Mouse (Mus musculus) lung, embryonic 16.5 days (tissue): ENCODE results near the gene Pold3. TPM values are rescaled to one million over a fixed set of nuclear protein-coding genes. Genes with fewer than 3 reads are reported as not detected.

Experiments used
- ATAC-seq: fragments of 200-750 bp; cut with Nextera tagmentation; 2 replicates; pipeline ENCODE4 v1.8.0; 2017; ENCODE audit warnings: low read depth, mild to moderate bottlenecking, moderate library complexity
- H3K27ac ChIP-seq: fragments of 300-500 bp; sonication (generic); 2 replicates; pipeline ENCODE4 v1.5.1; 2014; ENCODE audit warnings: mild to moderate bottlenecking, control low read depth, low read length
- H3K27me3 ChIP-seq: fragments of 300-500 bp; sonication (generic); 2 replicates; pipeline ENCODE4 v1.6.1; 2014; ENCODE audit warnings: low read depth, low read length, mixed read lengths; ENCODE audit not compliant: control insufficient read depth, insufficient read depth
- H3K36me3 ChIP-seq: fragments of 300-500 bp; sonication (generic); 2 replicates; pipeline ENCODE4 v1.6.1; 2014; ENCODE audit warnings: low read length; ENCODE audit not compliant: control insufficient read depth, insufficient read depth
- H3K4me1 ChIP-seq: fragments of 300-500 bp; sonication (generic); replicated peaks from 2 replicates; pipeline ENCODE4 v1.6.1; 2014; ENCODE audit warnings: low read length, mixed read lengths; ENCODE audit not compliant: control insufficient read depth, insufficient read depth
- H3K4me2 ChIP-seq: fragments of 300-500 bp; sonication (generic); 2 replicates; pipeline ENCODE4 v1.6.1; 2014; ENCODE audit warnings: low read depth, low read length, control low read depth
- H3K4me3 ChIP-seq: fragments of 300-500 bp; sonication (generic); 2 replicates; pipeline ENCODE4 v1.5.1; 2014; ENCODE audit warnings: mild to moderate bottlenecking, low read length, control low read depth
- H3K9ac ChIP-seq: fragments of 300-500 bp; sonication (generic); 2 replicates; pipeline ENCODE4 v1.6.1; 2014; ENCODE audit warnings: low read length, control low read depth
- H3K9me3 ChIP-seq: fragments of 300-500 bp; sonication (generic); 2 replicates; pipeline ENCODE4 v1.6.1; 2016; ENCODE audit warnings: low read length; ENCODE audit not compliant: control insufficient read depth
- WGBS: fragments of 180-500 bp; shearing (Covaris S2); extraction: QIAGEN DNeasy Blood & Tissue Kit; methylation state at CpG from one replicate; pipeline ENCODE4 v1.1.7; 2014; 5-methylcytosine and 5-hydroxymethylcytosine counted together
- polyA plus RNA-seq: library from polyadenylated mRNA; unstranded; fragments of >200 nt; fragmentation: Nextera tagmentation; extraction: Ambion mirVana; gene quantifications from 2 replicates; pipeline ENCODE4 v1.2.1, GENCODE M21; 2015

Gene Pold3
- polyA plus RNA-seq, 1 experiment from 2014 or later = 57.0 TPM

- Histone ChIP-seq H3K4me1 (0 out of 2 replicates have a peak, but pooled peaks cover 5% of the 10 kb centered on the region), H3K27ac (no peak overlapping the region), H3K9me3 (no peaks in the 10 kb centered on the region), H3K4me2 (no peak overlapping the region), H3K36me3 (no peaks in the 10 kb centered on the region), H3K4me3 (no peak overlapping the region), H3K9ac (no peak overlapping the region), H3K27me3 (no peaks in the 10 kb centered on the region)
- WGBS = 71% methylated on average over 2 of the region's 2 CpGs
- ATAC-seq = no peak
Observed at GRCm38 (mm10) chr7:100124211-100124610, 2.8 kb upstream of the Pold3 start.

GRCm38 (mm10) chr7:100123486-100123885, 2.1 kb upstream of the Pold3 start:
- Histone ChIP-seq H3K9me3 (no peaks in the 10 kb centered on the region), H3K27me3 (no peaks in the 10 kb centered on the region), H3K4me1 (0 out of 2 replicates have a peak, but pooled peaks cover 5% of the 10 kb centered on the region), H3K4me3 (no peak overlapping the region), H3K36me3 (peaks cover 3% of the 10 kb centered on the region; the same call in 1 of the 2 replicates), H3K9ac (no peak overlapping the region), H3K27ac (no peak overlapping the region), H3K4me2 (no peak overlapping the region)
- no peak for ATAC-seq
- 51% methylated on average over 6 of the region's 6 CpGs for WGBS

- peak; percentile 66 for ATAC-seq
- Histone ChIP-seq H3K27me3 (no peaks in the 10 kb centered on the region), H3K4me3 (peak overlapping the region; percentile 87), H3K4me2 (peak overlapping the region; percentile 79), H3K9me3 (no peaks in the 10 kb centered on the region), H3K36me3 (peaks cover 8% of the 10 kb centered on the region), H3K27ac (peak overlapping the region; percentile 94), H3K9ac (peak overlapping the region; percentile 90), H3K4me1 (0 out of 2 replicates have a peak, but pooled peaks cover 5% of the 10 kb centered on the region)
- WGBS = 0% methylated on average over 24 of the region's 25 CpGs
Observed at GRCm38 (mm10) chr7:100120791-100121261, 539 bp downstream of the Pold3 start.

GRCm38 (mm10) chr7:100114279-100114678, 7.1 kb downstream of the Pold3 start:
- 91% methylated on average over 6 of the region's 6 CpGs for WGBS
- no peaks in the 10 kb centered on the region for H3K9me3 ChIP-seq
- ATAC-seq = no peak
- H3K4me2 ChIP-seq = no peak overlapping the region
- peaks cover 20% of the 10 kb centered on the region for H3K36me3 ChIP-seq
- no peak overlapping the region for H3K4me3 ChIP-seq
- no peak overlapping the region for H3K27ac ChIP-seq
- no peak overlapping the region for H3K9ac ChIP-seq
- H3K4me1 ChIP-seq = no peaks in the 10 kb centered on the region
- no peaks in the 10 kb centered on the region for H3K27me3 ChIP-seq

GRCm38 (mm10) chr7:100113821-100114220, 7.5 kb downstream of the Pold3 start:
- Histone ChIP-seq H3K4me3 (no peak overlapping the region), H3K27me3 (no peaks in the 10 kb centered on the region), H3K9ac (no peak overlapping the region), H3K4me2 (no peak overlapping the region), H3K9me3 (no peaks in the 10 kb centered on the region), H3K27ac (no peak overlapping the region), H3K36me3 (peaks cover 20% of the 10 kb centered on the region), H3K4me1 (no peaks in the 10 kb centered on the region)
- WGBS = 82% methylated on average over 7 of the region's 7 CpGs
- no peak for ATAC-seq

GRCm38 (mm10) chr7:100111506-100111905, 9.9 kb downstream of the Pold3 start:
- no peaks in the 10 kb centered on the region for H3K9me3 ChIP-seq
- H3K27me3 ChIP-seq = no peaks in the 10 kb centered on the region
- no peak overlapping the region for H3K9ac ChIP-seq
- no peaks in the 10 kb centered on the region for H3K4me1 ChIP-seq
- peaks cover 19% of the 10 kb centered on the region for H3K36me3 ChIP-seq
- H3K4me3 ChIP-seq = no peak overlapping the region
- H3K4me2 ChIP-seq = no peak overlapping the region
- 65% methylated on average over 10 of the region's 10 CpGs for WGBS
- H3K27ac ChIP-seq = no peak overlapping the region
- ATAC-seq = no peak

- Histone ChIP-seq H3K27me3 (no peaks in the 10 kb centered on the region), H3K4me1 (no peaks in the 10 kb centered on the region), H3K9me3 (no peaks in the 10 kb centered on the region), H3K4me3 (no peak overlapping the region), H3K27ac (no peak overlapping the region), H3K9ac (no peak overlapping the region), H3K4me2 (no peak overlapping the region), H3K36me3 (peaks cover 32% of the 10 kb centered on the region)
- ATAC-seq = no peak
- 62% methylated on average over 3 of the region's 3 CpGs for WGBS
Observed at GRCm38 (mm10) chr7:100108341-100108740, 13.0 kb downstream of the Pold3 start.

GRCm38 (mm10) chr7:100104677-100105076, 16.7 kb downstream of the Pold3 start:
- H3K4me1 ChIP-seq = no peaks in the 10 kb centered on the region

GRCm38 (mm10) chr7:100100031-100100595, 21.3 kb downstream of the Pold3 start:
- no peaks in the 10 kb centered on the region for H3K9me3 ChIP-seq
- no peak overlapping the region for H3K9ac ChIP-seq
- no peak overlapping the region for H3K4me3 ChIP-seq
- no peak for ATAC-seq
- H3K27ac ChIP-seq = no peak overlapping the region
- WGBS = 82% methylated on average over 5 of the region's 5 CpGs
- H3K27me3 ChIP-seq = no peaks in the 10 kb centered on the region
- peaks cover 53% of the 10 kb centered on the region for H3K36me3 ChIP-seq
- no peak overlapping the region for H3K4me2 ChIP-seq
- H3K4me1 ChIP-seq = no peaks in the 10 kb centered on the region

More at GRCm38 (mm10) chr7:100104677-100105076, 16.7 kb downstream of the Pold3 start:
- no peak overlapping the region for H3K27ac ChIP-seq
- H3K4me3 ChIP-seq = no peak overlapping the region
- H3K4me2 ChIP-seq = no peak overlapping the region
- ATAC-seq = no peak
- no peaks in the 10 kb centered on the region for H3K27me3 ChIP-seq
- H3K9me3 ChIP-seq = no peaks in the 10 kb centered on the region
- no peak overlapping the region for H3K9ac ChIP-seq
- 92% methylated on average over 4 of the region's 4 CpGs for WGBS
- H3K36me3 ChIP-seq = peaks cover 41% of the 10 kb centered on the region
